Mouse (Mus musculus) kidney, adult 2 months (tissue): ENCODE results near the gene Akain1.

ENCODE experiments used
- CTCF ChIP-seq: fragments of 200-500 bp; conservative IDR thresholded peaks from 2 replicates; pipeline ENCODE4 v1.5.1; 2011; ENCODE audit warnings: low read depth, mild to moderate bottlenecking, control low read depth, low read length, moderate library complexity, mixed read lengths; ENCODE audit not compliant: insufficient read depth, insufficient read length
- POLR2A ChIP-seq: fragments of 200-500 bp; IDR thresholded peaks from one replicate; pipeline ENCODE4 v1.6.1; 2011; ENCODE audit warnings: low read depth, low read length, control low read depth

- TF ChIP-seq CTCF, result no peak
- TF ChIP-seq POLR2A, result no peak
Measured at GRCm38 (mm10) chr17:69438990-69439491, at the start of gene Akain1.
